Mouse (Mus musculus): ENCODE measurements around the gene Hemgn. TPM values are rescaled to one million over a fixed set of nuclear protein-coding genes. Genes with fewer than 3 reads are reported as not detected.

Hemgn gene
- polyA plus RNA-seq, 1 experiment from 2014 or later: not detected

GRCm38 (mm10) chr4:46450519-46451131 lies 37.3 kb upstream of the Hemgn start, which contains the start of gene Anp32b:
TSS of gene Anp32b (plus strand) at chr4:46450902.
- peak; percentile 95 for TF ChIP-seq CTCF (IDR thresholded peaks at IDR 0.05)
- no peaks in the 10 kb centered on the region for H3K27me3 ChIP-seq
- POLR2A ChIA-PET: interaction anchor here (0.6 to 1.0 kb wide), 2 partner anchors 60 to 61 kb away, joined by 3 to 5 read pairs; partner anchors contain the start of gene Trmo
- DNase-seq (ENCODE audit: low read depth, low spot score) (no peak), ATAC-seq (peak; percentile 94)
- CTCF ChIA-PET: interaction anchor here (1.2 to 1.6 kb wide), 2 partner anchors 13 to 60 kb away, joined by 4 read pairs; no protein-coding TSS in a partner anchor
- in situ Hi-C loops (cut with MboI; ENCODE audit: low pct_unique_long_range_greater_than_20kb): no loop called here

GRCm38 (mm10) chr4:46450020-46450518 lies 36.8 kb upstream of the Hemgn start:
- CTCF ChIA-PET: interaction anchor here (1.2 to 1.6 kb wide), 2 partner anchors 13 to 60 kb away, joined by 4 read pairs; no protein-coding TSS in a partner anchor
- in situ Hi-C loops (cut with MboI; ENCODE audit: low pct_unique_long_range_greater_than_20kb): no loop called here
- ATAC-seq: no peak
- POLR2A ChIA-PET: interaction anchor here (0.6 to 1.0 kb wide), 2 partner anchors 59 to 61 kb away, joined by 3 to 5 read pairs; partner anchors contain the start of gene Trmo
- no peak for TF ChIP-seq CTCF (IDR thresholded peaks at IDR 0.05)
- no peak for DNase-seq (ENCODE audit: low read depth, low spot score)
- no peaks in the 10 kb centered on the region for H3K27me3 ChIP-seq

- no peak for TF ChIP-seq CTCF (IDR thresholded peaks at IDR 0.05)
- in situ Hi-C loops (cut with MboI; ENCODE audit: low pct_unique_long_range_greater_than_20kb): no loop called here
- H3K27me3 ChIP-seq: no peaks in the 10 kb centered on the region
- POLR2A ChIA-PET: no interaction called here
- no peak for ATAC-seq
- CTCF ChIA-PET: no interaction called here
- no peak for DNase-seq (ENCODE audit: low read depth, low spot score)
Observed at GRCm38 (mm10) chr4:46448886-46449285, 35.6 kb upstream of the Hemgn start.

GRCm38 (mm10) chr4:46447461-46447860 lies 34.2 kb upstream of the Hemgn start:
- CTCF ChIA-PET: interaction anchor here (1.1 kb wide), 1 partner anchor 57 kb away, joined by 4 read pairs; no protein-coding TSS in a partner anchor
- POLR2A ChIA-PET: no interaction called here
- no peak for TF ChIP-seq CTCF (IDR thresholded peaks at IDR 0.05)
- no peaks in the 10 kb centered on the region for H3K27me3 ChIP-seq
- in situ Hi-C loops (cut with MboI; ENCODE audit: low pct_unique_long_range_greater_than_20kb): no loop called here
- no peak for DNase-seq (ENCODE audit: low read depth, low spot score)
- no peak for ATAC-seq

GRCm38 (mm10) chr4:46445237-46445945 lies 32.1 kb upstream of the Hemgn start:
- ATAC-seq (peak; percentile 44), DNase-seq (ENCODE audit: low read depth, low spot score) (no peak)
- ChIA-PET CTCF (interaction anchor here (1.0 to 1.2 kb wide), 2 partner anchors 10 to 55 kb away, joined by 3 to 6 read pairs; no protein-coding TSS in a partner anchor), POLR2A (no interaction called here)
- no peak for TF ChIP-seq CTCF (IDR thresholded peaks at IDR 0.05)
- in situ Hi-C loops (cut with MboI; ENCODE audit: low pct_unique_long_range_greater_than_20kb): no loop called here
- H3K27me3 ChIP-seq: no peaks in the 10 kb centered on the region

GRCm38 (mm10) chr4:46442501-46442900 lies 29.2 kb upstream of the Hemgn start:
- in situ Hi-C loops (cut with MboI; ENCODE audit: low pct_unique_long_range_greater_than_20kb): no loop called here
- TF ChIP-seq CTCF (IDR thresholded peaks at IDR 0.05): no peak
- DNase-seq (ENCODE audit: low read depth, low spot score): no peak
- POLR2A ChIA-PET: no interaction called here
- CTCF ChIA-PET: no interaction called here
- H3K27me3 ChIP-seq: no peaks in the 10 kb centered on the region
- no peak for ATAC-seq

GRCm38 (mm10) chr4:46432339-46433036 lies 19.2 kb upstream of the Hemgn start:
- CTCF ChIA-PET: no interaction called here
- POLR2A ChIA-PET: no interaction called here
- H3K27me3 ChIP-seq: peaks cover 3% of the 10 kb centered on the region
- no peak for TF ChIP-seq CTCF (IDR thresholded peaks at IDR 0.05)
- in situ Hi-C loops (cut with MboI; ENCODE audit: low pct_unique_long_range_greater_than_20kb): no loop called here
- DNase-seq (ENCODE audit: low read depth, low spot score): no peak
- ATAC-seq: no peak

- POLR2A ChIA-PET: no interaction called here
- no peak for TF ChIP-seq CTCF (IDR thresholded peaks at IDR 0.05)
- H3K27me3 ChIP-seq: no peaks in the 10 kb centered on the region
- CTCF ChIA-PET: no interaction called here
- DNase-seq (ENCODE audit: low read depth, low spot score): no peak
- in situ Hi-C loops (cut with MboI; ENCODE audit: low pct_unique_long_range_greater_than_20kb): no loop called here
- ATAC-seq: no peak
Observed at GRCm38 (mm10) chr4:46428903-46429499, 15.7 kb upstream of the Hemgn start.

- no peak for DNase-seq (ENCODE audit: low read depth, low spot score)
- in situ Hi-C loops (cut with MboI; ENCODE audit: low pct_unique_long_range_greater_than_20kb): no loop called here
- no peak for ATAC-seq
- CTCF ChIA-PET: no interaction called here
- POLR2A ChIA-PET: no interaction called here
- no peaks in the 10 kb centered on the region for H3K27me3 ChIP-seq
- TF ChIP-seq CTCF (IDR thresholded peaks at IDR 0.05): no peak
Observed at GRCm38 (mm10) chr4:46422625-46423024, 9.3 kb upstream of the Hemgn start.

GRCm38 (mm10) chr4:46418851-46419250 lies 5.5 kb upstream of the Hemgn start:
- in situ Hi-C loops (cut with MboI; ENCODE audit: low pct_unique_long_range_greater_than_20kb): no loop called here
- TF ChIP-seq CTCF (IDR thresholded peaks at IDR 0.05): no peak
- CTCF ChIA-PET: interaction anchor here (1.0 kb wide), 1 partner anchor 15 kb away, joined by 3 read pairs; no protein-coding TSS in a partner anchor
- POLR2A ChIA-PET: no interaction called here
- ATAC-seq (no peak), DNase-seq (ENCODE audit: low read depth, low spot score) (no peak)
- H3K27me3 ChIP-seq: no peaks in the 10 kb centered on the region
